Mouse (Mus musculus) intestine, embryonic 15.5 days (tissue): ENCODE measurements around the gene Gm8281. TPM values are rescaled to one million over a fixed set of nuclear protein-coding genes. Genes with fewer than 3 reads are reported as not detected.
"Not testable (repeated sequence)": the region's sequence is repeated elsewhere in the genome, so short reads cannot be mapped to it uniquely, and the experiment has no call there.

ENCODE experiments used
- ATAC-seq: fragments of 200-750 bp; cut with Nextera tagmentation; 2 replicates; pipeline ENCODE4 v1.8.0; 2017; ENCODE audit warnings: moderate TSS enrichment, moderate library complexity
- H3K27ac ChIP-seq: fragments of 300-500 bp; sonication (generic); 2 replicates; pipeline ENCODE4 v1.5.1; 2015; ENCODE audit warnings: mild to moderate bottlenecking, inconsistent platforms
- H3K27me3 ChIP-seq: fragments of 300-500 bp; sonication (generic); replicated peaks from 2 replicates; pipeline ENCODE4 v1.6.1; 2015; ENCODE audit warnings: inconsistent platforms
- H3K36me3 ChIP-seq: fragments of 300-500 bp; sonication (generic); 2 replicates; pipeline ENCODE4 v1.6.1; 2015; ENCODE audit warnings: inconsistent platforms
- H3K4me1 ChIP-seq: fragments of 300-500 bp; sonication (generic); replicated peaks from 2 replicates; pipeline ENCODE4 v1.6.1; 2015; ENCODE audit warnings: inconsistent platforms
- H3K4me2 ChIP-seq: fragments of 300-500 bp; sonication (generic); replicated peaks from 2 replicates; pipeline ENCODE4 v1.6.1; 2015; ENCODE audit warnings: mild to moderate bottlenecking, inconsistent platforms
- H3K4me3 ChIP-seq: fragments of 300-500 bp; sonication (generic); replicated peaks from 2 replicates; pipeline ENCODE4 v1.5.1; 2015; ENCODE audit warnings: inconsistent platforms
- H3K9ac ChIP-seq: fragments of 300-500 bp; sonication (generic); 2 replicates; pipeline ENCODE4 v1.6.1; 2015; ENCODE audit warnings: inconsistent platforms
- H3K9me3 ChIP-seq: fragments of 300-500 bp; sonication (generic); 2 replicates; pipeline ENCODE4 v1.6.1; 2016; ENCODE audit warnings: inconsistent platforms
- WGBS: fragments of 180-500 bp; shearing (Covaris S2); methylation state at CpG from one replicate; pipeline ENCODE4 v1.1.7; 2015; 5-methylcytosine and 5-hydroxymethylcytosine counted together
- polyA plus RNA-seq: library from polyadenylated mRNA; unstranded; fragments of >200 nt; fragmentation: Nextera tagmentation; extraction: Ambion mirVana; gene quantifications from 2 replicates; pipeline ENCODE4 v1.2.1, GENCODE M21; 2015

Gene Gm8281
- 0.37 and 0.53 TPM in 2 replicates for polyA plus RNA-seq

- not testable (repeated sequence) for ATAC-seq, H3K4me1 ChIP-seq, H3K9me3 ChIP-seq, H3K27ac ChIP-seq, H3K27me3 ChIP-seq, H3K36me3 ChIP-seq, H3K9ac ChIP-seq
- Histone ChIP-seq H3K4me3 (peak within 1 kb of the TSS; percentile 39), H3K4me2 (peak within 1 kb of the TSS; percentile 70)
- 3% methylated on average over 43 of the region's 63 CpGs for WGBS
Observed at GRCm38 (mm10) chr14:5070611-5071490, at the start of gene Gm8281. Gene Gm8281 (plus strand): TSS chr14:5071040.

- H3K4me2 ChIP-seq, H3K9ac ChIP-seq, H3K9me3 ChIP-seq, H3K36me3 ChIP-seq, H3K27me3 ChIP-seq, H3K4me1 ChIP-seq, ATAC-seq, H3K4me3 ChIP-seq, H3K27ac ChIP-seq: not testable (repeated sequence)
- no CpG with 5 or more reads among the region's 3 CpGs for WGBS
Observed at GRCm38 (mm10) chr14:5050329-5050728, 20.5 kb upstream of the Gm8281 start, which contains the start of gene 4930555G01Rik. Gene 4930555G01Rik (plus strand): TSS chr14:5050629.

- H3K27ac ChIP-seq, H3K4me3 ChIP-seq, H3K36me3 ChIP-seq, H3K4me2 ChIP-seq, H3K9me3 ChIP-seq, H3K4me1 ChIP-seq, H3K27me3 ChIP-seq, H3K9ac ChIP-seq, ATAC-seq: not testable (repeated sequence)
- 78% methylated on average over 2 of the region's 2 CpGs for WGBS
Observed at GRCm38 (mm10) chr14:5131219-5131618, 60.4 kb downstream of the Gm8281 start, which contains the start of gene Gm8279. Gene Gm8279 (plus strand): TSS chr14:5131519.

Other genes starting within 250 kb of the Gm8281 start
- not detected in 2 replicates for gene Gm3269, start 232.9 kb upstream of the Gm8281 start, polyA plus RNA-seq
- 0.25 TPM in 1 of 2 replicates, not detected in the other for gene Gm3264, start 215.5 kb upstream of the Gm8281 start, polyA plus RNA-seq
- not detected in 2 replicates for gene Gm3278, start 178.6 kb upstream of the Gm8281 start, polyA plus RNA-seq
- not detected in 2 replicates for gene Gm8297, start 87.1 kb upstream of the Gm8281 start, polyA plus RNA-seq
- gene Gm3298, start 55.1 kb upstream of the Gm8281 start, polyA plus RNA-seq: not detected in 2 replicates
- gene 4930555G01Rik, start 20.4 kb upstream of the Gm8281 start, polyA plus RNA-seq: not detected in 2 replicates
- gene Gm8279, start 60.5 kb downstream of the Gm8281 start, polyA plus RNA-seq: not detected in 2 replicates
- not detected in 2 replicates for gene Gm3317, start 93.5 kb downstream of the Gm8281 start, polyA plus RNA-seq
- not detected in 2 replicates for gene Gm8271, start 114.8 kb downstream of the Gm8281 start, polyA plus RNA-seq
- gene Gm3526, start 189.5 kb downstream of the Gm8281 start, polyA plus RNA-seq: not detected in 2 replicates